Mouse (Mus musculus) right cerebral cortex, postnatal 10 days (tissue): ENCODE measurements around the gene Iscu.
A peak's percentile ranks its signal among the peaks of the same experiment; 100 is the strongest.
"Not testable (repeated sequence)": the region's sequence is repeated elsewhere in the genome, so short reads cannot be mapped to it uniquely, and the experiment has no call there.

Experiments
- DNase-seq, 2 experiments: peaks; one replicate each; pipeline ENCODE4 v3.0.0; 2021; ENCODE audit warnings: low spot score in 2 of 2

The Iscu gene

GRCm38 (mm10) chr5:113786985-113787384 lies 14.4 kb downstream of the Iscu start:
- peak in 1 of 2 experiments; percentile 59 for DNase-seq

GRCm38 (mm10) chr5:113788645-113789044 lies 16.1 kb downstream of the Iscu start:
- no peak for DNase-seq

DNA sequence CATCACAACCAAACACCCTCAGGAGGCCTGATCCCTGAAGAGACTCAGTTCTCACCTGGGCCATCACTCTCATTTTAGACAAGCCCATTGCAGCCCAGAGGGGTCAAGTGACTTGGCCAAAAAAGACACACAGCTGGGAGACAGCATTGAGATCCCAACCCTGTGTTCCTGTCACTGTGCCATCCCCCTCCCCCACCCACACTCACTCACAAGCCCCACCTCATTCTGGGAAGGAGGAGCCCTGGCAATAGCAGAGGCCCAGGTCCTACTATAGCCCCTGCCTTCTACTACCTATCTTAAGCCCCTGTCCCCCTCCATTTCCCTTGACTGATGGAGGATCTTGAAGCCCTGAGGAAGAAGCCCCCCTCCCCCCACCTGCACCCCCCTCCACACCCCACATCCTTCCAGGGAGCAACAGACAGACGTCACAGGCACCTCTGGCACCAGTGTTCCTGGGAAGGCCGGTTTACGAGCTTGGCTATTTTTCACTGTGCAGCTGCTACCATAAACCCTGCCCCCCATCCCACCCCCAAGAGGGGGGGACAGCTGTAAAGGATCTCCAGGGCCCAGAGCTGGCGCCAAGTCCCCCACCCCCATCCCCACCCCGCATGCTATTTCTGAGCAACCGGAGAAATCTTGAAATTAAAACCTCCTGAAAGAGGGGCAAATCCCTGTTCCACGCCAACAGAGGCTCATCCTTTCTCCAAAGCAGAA lies 16.7 kb downstream of the Iscu start:
- no peak for DNase-seq

DNA sequence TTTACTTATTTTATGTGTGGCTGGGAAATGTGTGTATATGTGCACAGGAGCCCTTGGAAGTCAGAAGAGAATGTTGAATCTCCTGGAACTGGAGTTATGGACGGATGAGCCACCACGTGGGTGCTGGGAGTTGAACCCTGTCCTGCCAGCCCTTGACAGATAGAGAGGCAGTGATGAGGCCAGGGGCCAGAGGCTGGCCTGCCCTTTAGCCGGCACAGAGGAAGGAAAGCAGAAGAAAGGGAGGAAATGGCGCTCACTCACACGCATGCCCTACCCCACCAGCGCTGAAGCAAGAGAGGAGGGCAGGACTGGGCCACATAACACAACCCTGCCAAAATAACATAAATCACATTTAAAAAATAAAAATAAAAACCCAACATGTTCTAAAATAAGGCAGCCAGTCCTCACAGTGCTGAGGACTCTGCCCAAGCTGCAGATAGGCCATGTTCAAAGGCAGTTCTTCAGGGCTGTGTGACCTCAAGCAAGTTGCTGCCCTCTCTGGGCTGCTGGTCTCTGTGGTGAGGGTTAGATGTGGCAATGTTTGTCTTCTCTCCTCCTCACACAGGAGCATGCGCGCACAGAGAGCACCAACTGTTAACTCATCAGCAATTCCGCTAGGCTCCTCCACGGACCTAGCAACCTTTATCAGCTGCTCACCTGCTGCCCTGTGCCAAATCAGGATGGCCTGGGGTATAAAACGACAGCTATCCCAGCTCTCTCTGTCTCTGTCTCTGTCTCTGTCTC lies 18.1 kb downstream of the Iscu start:
- no peak for DNase-seq

- no peak for DNase-seq
These were observed 18.9 kb downstream of the Iscu start for GRCm38 (mm10) chr5:113791197-113792095.

- no peak for DNase-seq
These were observed 24.0 kb downstream of the Iscu start for GRCm38 (mm10) chr5:113796401-113797148.

DNA sequence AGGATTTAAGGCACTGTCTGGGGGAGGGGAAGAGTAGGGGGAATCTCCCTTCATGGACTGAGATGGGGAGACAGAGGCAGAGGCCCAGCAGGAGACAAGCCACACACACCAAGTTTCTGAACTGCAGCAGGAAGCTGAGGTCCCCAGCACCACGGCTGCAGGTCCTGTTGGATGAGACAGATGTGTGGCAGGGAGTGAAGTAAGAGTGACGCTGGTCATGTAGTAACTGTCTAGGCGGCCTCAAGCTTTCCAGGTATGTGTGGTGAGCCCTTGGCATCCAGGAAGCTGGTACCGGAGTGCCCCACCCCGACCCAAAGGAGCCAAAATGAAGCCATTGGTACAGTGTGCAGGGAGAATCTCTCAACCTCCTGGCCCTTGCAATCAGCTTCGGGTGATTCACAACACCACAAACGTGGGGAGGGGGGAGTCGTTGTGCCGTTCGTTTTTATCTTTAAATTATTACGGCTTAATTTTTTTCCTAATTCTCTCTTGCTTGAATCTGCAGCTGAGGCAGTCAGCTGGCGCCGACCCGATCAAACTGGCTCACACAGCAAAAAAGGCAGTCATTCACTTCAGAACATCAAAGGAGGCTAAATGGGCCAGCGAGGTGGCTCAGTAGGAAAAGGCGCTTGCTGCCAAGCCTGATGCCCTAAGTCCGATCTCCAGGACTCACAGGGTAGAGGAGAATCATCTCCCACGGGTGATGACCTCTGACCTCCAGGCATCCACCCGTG lies 24.8 kb downstream of the Iscu start:
- no peak for DNase-seq

DNA sequence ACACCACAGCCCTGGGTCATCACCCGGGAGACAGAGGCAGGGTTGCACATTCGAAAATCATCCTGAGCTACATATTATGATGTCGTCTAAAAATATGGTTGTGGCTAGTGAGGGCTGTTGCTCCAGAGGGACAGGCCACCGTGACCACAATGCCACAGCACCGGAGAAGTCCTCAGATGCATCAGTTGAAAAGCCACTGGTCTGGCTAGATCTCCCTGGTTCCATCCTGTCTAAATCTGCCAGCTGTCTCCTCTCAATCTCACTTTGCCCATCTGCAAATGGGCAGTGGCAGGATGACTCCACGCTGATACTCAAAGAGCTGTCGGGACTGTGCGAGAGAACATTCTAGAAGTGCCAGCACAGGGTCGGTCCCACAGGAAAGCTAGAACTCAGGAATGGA lies 26.0 kb downstream of the Iscu start:
- no peak for DNase-seq

DNA sequence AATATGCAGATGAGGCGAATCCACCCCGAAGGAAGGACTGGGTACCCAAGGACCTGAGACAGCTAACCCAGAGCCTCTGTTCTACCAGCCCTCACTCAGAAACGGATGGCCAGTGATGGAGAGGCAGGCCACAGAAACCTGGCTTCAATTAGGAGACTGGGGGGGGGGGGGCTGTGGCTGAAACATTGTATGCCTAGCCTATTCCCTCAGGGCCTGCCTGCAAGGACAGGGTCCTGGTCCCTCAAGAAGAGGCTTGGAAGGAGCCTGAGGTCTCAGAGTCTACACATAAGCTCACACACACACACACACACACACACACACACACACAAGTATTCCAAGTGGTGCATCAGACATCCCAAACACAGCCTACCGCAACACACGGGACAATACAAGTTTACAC lies 27.1 kb downstream of the Iscu start:
- DNase-seq, result no peak

DNA sequence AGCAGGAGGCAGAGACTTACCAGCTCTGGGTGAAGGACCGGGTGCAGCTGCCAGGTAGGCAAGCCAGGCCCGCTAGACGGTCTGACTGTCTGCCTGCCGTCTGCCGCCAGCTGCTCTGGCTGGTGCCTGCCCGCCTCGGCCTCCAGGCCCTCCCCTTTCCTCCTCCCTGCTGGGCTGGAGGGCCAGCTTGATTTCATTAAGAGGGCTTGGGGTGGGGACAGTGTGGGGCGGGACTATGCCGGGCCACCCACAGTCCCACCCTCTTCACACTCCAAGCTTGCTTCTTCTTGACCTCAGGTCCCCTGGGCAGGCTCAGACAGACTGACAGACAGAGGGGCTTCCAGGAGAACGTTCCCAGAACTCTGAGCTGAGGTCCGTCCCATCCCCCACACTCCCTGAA lies 27.7 kb downstream of the Iscu start, which contains the start of gene Tmem119:
TSS of gene Tmem119 (minus strand) at position 237 of the 400 bp plus-strand sequence.
- peak; percentile 49 to 54 for DNase-seq

DNA sequence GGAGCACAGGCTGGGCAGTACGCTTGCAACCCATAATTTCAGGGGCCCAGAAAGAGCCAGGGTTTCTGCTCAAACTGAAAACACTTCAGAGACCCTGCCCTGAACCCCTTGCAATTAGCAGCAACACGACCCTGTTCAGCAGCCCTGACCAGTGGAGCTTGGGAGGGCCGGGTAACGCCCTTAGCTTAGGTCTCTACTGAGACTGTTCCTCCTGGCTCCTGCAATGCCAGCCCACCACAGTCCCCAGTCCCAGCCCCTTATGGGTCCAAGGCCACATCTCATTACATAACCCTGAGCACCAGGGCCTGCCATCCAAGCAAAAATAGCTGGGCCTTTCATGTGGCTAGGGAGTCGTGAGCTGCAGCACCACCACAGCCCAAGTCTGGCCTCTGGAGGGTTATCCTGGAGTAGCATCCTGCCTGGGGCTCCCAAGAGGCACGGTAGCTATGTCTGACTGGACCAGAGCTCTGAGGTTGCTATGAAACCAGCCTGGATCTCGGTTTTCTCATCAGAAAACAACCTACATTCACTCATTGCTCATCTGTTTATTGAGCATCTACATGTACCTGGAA lies 31.9 kb downstream of the Iscu start:
- no peak for DNase-seq

- DNase-seq, result no peak
These were observed 32.8 kb downstream of the Iscu start for GRCm38 (mm10) chr5:113805301-113805700.

DNA sequence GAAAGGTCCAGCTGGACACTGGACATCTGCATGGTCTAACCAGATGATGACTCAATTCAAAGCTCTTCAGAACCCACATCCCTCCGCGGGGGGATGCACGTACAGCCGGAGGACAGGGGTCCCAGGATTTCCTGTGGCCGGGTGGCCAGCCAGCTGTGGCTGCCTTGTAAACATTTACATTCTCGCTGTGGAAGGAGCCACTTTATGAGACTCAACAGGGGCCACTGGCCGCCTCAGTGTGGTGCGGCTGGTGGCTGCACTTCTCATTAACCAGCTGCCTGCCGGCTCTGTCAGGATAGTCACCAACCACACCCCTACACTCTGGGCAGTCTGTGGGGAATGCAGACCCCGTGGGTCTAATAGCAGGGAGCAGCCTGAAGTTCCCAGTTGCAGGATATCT lies 33.9 kb downstream of the Iscu start:
- no peak for DNase-seq

GRCm38 (mm10) chr5:113807712-113808111 lies 35.2 kb downstream of the Iscu start:
- DNase-seq, result no peak

DNA sequence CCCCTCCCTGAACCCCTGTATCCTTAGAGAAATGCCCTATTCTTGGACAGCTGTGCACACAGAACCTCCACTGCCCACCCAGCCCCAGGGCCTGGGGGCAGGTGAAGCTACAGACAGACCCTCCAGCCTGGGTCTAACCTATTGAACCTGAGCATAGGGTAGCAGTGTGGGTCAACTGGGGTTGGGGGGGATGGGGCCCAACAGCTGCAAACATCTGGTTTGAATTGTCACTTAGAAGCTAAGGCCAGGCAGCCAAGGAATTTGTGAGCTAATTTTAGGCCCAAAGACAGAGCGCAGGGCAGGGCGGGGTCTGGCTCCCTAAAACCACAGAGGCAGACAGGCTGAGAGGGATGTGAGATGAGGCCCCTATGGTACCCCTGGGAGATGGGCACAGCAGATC lies 35.6 kb downstream of the Iscu start:
- DNase-seq, result no peak

DNA sequence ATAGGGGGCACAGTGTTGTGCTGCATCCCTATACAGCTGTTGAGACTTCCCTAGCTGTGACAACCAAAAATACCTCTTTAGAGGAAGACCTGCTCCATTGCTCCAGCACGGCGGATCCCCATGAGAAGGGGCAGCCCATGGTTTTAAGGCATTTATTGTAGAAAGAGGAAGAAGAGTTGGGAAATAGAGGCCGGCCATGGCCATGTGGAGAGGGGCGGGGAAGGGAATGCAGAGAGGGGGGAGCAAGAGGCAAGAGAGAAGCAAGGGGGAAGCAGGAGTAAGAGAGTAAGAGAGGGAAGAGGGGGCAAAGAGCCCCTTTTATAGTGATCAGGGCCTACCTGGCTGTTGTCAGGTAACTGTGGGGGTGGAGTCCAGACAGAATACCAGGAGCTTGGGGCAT lies 37.6 kb downstream of the Iscu start:
- DNase-seq, result no peak

DNA sequence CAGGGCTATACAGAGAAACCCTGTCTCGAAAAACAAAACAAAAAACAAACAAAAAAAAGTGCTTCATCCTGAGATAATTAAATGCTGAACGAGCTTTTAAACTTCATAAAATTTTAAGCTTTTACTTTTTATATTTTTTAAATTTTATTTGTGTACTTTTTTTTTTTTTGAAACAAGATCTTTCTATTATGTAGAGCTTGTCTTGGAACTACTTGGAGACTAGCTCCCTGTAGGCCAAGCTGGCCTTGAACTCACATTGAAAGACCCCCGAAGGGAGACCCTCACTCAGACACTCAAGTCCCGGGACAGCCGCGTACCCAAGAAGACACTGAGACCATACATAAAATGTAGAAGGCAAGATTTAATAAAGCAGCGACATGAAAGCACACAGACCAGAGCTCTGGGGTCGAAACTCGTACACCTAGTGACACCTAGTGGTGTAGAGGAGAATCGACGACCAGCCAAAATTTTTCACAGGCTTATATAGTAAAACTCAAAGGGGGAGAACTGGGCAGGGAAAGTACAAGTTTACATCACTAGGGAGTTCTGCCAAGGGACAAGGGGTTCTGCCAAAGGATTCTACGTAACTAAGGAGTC lies 39.4 kb downstream of the Iscu start:
- DNase-seq, result not testable (repeated sequence)

- no peak for DNase-seq
These were observed 40.1 kb downstream of the Iscu start for GRCm38 (mm10) chr5:113812638-113813037.

DNA sequence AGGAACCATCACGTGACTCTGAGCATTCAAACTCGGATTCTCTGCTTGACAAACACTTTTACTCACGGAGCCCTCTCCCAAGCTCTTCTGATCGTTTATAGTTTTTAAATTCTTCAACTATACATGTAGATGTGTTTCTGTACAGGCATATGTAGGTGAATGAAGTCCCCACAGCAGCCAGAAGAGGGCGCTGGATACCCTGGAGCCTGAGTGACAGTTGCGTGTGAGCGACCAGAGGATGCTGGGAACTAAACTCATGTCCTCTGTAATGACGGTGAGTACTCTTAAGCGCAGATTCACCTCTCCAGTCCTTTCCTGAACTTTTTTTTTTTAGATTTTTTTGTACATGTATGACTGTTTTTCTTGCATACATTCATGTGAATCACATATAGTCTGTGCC lies 41.1 kb downstream of the Iscu start:
- no peak for DNase-seq
